Mouse (Mus musculus) ZHBTc4 (cell line): ENCODE data around the gene Cradd.

Experiments
- DNase-seq: peaks from one replicate; pipeline ENCODE4 v3.0.0-alpha.2; 2011; ENCODE audit warnings: low read depth, low spot score

The Cradd gene

DNA sequence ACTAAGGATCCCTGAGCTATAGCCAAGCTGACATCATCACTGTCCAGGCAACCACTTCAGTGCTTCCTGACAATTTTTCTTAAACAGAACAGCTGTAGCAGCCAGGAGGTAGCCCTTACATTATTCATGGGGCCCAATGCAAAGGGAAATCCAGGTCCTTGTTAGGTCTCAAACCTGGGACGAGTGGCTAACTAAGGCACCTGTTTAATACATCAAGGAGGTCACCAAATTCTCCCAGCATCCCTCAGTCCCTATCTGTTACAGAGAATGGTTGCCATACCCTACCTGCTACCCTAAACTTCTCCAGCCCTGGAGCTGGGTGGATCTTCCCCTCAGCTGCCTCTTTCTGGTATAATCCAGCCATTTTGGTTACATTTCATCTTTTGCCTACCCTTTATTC, 10.9 kb upstream of the Cradd start:
- no peak for DNase-seq

DNA sequence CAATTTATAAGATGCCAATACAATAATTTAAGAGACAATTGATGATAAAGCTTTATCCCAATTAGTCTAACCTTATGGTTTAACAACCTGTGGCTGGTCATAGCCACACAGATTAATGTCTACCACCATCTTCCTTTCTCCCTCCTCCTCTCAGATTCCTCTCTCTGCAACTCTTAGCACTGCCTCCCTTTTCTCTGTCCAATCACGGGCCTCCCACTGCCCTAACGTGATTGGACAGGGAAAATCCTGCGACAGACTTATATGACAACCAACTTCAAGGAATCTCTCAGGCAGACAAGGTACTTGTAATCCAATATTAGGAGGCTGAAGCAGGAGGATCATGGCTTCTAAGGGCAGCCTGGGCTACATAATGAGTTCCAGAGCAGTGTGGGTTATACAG, 8.7 kb upstream of the Cradd start:
- peak; percentile 55 for DNase-seq

DNA sequence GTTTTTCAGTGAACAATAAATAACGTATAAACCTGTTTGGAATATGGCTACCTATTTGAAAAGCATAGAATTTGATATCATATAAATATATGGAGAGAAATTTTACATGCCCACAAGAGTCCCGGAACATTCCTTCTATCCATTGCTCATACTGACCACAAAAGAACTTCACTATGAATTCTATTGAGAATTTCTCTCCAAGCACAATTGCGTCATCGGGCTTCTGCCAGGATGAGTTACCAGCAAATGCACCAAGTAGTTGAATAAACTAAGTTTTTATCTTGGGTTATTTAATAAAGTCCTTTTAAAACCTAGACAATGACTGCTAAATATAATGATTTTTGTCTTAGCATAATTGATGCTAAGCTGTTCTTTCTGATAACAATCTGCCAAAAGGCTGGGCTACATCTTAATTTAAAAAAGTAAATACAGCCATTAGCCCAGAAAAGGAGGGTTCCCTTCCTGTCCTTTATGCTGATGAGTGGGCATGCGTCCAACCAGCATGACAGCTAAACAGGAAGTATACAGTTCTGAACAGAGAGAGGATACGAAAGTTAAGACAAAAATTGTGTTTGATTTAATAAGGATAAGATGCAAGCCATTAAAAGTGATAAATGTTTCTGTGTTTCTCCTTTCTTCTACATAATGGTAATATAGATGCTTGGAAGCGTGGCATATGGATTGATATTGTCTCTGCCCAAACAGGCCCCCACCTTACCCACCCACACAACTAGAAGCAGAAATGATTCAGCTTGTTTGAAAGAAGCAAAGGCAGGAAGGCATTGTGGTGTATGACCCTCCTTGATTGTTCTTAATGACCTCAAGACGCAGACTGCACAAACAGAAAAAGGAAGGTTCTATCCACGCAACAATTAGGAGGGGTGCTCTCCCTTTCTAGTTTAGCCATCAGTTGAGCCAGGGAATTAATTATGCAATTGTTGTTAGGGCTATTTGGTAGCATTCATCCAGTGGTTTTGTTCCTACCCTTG, 6.7 kb upstream of the Cradd start:
- no peak for DNase-seq

DNA sequence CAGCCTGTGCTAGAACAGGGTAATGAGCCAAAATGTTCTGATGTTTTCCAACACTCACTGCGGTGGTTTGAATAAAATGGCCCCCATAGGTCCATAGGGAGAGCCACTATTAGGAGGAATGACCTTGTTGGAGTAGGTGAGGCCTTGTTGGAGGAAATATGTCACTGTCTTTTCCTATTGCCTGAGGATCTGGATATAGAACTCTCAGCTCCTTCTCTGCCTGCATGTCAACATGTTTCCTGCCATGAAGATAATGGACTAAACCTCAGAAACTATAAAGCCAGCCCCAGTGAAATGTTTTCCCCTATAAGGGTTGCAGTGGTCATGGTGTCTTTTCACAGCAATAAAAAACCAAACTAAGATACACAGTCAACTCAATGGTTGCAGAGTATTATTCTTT, 6.0 kb upstream of the Cradd start:
- DNase-seq, result no peak

DNA sequence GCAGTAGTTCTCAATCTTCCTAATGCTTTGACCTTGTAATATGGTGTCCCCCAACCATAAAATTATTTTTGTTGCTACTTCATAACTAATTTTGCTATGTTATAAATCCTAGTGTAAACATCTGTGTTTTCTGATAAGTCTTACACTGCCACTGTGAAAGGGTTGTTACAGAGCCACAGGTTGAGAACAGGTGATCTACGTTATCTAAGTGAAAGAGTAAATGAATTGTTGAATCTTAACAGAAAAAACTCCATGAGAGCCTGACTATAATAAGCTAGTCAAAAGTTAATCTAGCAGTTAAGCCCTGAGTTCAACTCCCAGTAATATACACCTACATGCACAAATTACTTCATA, 322 bp upstream of the Cradd start:
- no peak for DNase-seq

DNA sequence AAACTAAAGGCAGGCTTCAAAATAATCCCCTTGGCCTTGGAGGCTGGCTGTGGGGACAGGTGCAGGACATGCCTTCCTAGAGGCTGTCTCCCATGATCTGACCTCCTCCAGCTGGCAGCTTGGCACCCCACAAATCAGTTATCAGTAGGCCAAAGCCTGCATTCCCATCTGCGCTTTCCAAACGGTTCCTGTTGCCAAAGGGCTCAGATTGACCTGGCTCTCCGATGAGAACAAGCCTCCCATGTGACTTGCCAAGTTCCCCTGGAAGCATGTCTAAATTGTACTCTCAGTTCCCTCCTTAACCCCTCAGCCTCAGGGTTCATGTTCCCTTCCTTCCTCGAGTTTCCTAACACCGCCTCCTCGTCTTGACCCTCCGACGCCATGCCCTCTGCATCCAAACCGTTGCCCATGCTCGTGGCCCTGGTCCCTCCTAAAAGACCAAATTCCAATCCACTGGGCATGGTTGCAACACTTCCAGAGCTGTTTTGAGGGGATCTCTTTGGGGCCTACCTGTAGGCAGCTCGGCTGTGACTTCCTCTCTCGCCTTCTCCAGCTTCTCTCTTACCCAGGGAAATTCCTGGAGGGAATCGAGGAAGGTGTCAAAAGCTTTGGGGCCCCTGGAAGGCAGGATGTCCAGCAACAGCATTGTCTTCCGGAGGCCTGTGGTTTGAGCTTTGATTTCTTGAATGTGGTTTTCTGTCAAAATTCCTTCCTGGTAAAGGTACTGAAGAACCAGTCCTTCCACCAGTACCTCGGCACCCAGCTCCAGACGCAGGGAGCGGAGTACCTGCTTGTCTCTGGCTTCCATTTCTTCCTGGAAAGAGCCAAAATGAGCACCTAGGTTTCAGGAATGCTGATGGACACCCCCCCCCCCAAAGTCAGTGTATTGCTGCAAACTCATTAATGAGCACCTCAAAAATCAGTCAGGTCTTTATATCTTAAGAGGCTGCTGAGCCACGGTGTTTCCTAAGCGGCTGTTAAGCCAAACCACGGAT, 1.6 kb downstream of the Cradd start:
- DNase-seq, result peak; percentile 33

DNA sequence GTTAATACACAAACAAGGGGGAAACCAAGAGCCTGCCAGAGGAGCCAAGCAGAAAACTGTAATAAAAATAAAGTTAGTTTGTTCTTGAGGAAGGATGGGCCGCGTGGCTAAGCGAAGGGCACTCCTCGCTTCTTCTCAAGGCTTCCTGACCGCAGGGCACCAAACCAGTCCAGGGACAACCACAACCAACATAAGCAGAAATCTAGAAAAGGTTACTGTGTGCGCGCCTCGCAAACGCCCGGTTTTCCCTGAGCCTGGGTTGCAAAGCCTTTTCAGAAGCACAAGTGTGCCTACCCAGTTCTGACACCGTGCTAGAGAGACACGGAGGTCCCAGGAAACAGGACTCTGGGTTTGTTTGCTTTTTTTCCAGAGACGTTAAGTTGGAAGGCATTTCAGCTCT, 4.9 kb downstream of the Cradd start:
- DNase-seq, result no peak

DNA sequence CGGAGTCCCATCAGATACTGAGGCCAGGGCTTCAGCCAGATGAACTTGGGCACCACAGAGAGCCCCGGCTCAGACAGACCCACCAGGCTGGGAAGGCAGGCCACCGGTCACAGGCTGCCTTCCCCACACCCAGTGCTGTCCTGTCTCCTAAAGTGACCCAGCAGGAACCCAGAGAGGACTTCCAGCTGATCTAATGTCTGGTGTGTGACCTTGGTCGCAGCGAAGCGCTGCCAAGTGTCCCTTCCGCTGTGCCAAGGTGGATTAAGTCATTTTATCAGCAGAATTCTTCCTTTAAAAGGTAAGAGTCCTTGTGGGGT, 5.6 kb downstream of the Cradd start:
- no peak for DNase-seq

DNA sequence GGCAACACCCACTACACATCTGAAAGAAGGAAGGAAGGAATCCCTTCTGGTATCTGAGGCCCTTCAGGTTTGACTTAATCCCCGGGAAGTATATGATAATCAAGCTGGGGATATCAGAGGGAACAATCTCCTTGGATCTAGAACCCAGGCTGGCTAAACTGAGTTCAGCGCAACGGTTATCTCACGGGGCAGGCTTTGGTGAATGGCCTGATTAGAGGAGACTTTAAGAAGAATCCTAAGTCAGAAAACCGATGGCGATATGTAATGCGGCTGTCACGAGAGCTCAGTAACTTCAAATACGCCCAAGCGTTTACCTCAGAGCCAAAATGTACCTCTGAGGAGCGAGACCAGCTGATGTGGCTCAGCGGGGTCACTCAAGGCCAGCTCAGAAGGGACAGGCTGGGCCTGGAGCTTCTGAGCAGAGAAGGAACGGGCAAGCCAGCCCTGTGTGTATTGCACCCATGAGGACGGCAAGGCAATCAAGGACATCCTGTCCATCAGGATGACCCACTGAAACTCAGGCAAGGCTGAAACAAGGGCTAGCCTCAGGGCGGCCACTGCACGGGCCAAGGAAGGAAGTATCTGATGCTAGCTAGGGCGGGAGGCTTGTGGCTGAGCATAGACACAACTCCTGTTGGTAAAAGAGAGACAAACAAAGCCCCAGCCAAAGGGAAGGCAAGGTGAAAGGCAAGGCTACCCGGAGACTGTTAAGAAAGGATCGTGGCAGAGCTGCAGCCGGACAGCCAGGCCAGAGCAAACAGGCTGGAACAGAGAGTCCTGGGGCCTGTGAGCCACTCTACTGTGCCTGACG, 6.1 kb downstream of the Cradd start:
- DNase-seq, result no peak

DNA sequence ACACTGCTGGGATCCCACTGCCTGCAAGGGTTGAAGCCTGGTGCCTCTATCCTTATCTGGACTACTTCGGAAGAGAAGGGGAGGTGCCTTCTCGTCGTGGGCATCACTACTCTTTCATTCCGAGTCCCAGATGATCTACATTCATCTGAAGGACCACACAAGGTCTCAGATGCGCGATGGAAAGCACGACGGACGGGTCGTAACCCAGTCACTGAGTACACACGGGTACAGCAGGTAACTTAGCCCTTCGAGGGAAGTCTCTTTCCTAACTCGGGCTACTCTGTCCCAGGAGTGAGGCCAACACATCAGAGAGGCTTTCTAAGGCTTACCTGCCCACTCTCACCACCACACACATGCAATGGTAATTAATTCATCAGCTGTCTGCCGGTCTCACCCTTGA, 6.8 kb downstream of the Cradd start:
- no peak for DNase-seq

DNA sequence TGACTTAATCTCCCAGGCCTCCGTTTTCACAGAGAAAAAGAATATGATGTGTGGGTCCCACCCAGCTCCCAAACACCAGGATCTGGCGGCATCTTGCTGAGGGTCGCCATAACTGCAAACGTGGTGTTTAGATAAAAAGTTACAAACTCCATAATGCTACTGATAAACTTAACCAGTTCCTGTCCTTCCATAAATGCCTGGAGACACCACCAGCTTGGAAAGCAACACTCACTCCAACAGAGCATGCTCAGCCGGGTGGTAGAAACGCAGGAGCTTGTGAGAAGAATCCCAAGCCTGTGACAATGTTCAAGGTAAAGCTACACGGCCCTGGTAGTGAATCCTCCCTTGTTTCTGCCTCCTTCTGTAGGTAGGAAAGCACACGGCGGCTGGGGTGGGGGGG, 7.3 kb downstream of the Cradd start:
- DNase-seq, result no peak

DNA sequence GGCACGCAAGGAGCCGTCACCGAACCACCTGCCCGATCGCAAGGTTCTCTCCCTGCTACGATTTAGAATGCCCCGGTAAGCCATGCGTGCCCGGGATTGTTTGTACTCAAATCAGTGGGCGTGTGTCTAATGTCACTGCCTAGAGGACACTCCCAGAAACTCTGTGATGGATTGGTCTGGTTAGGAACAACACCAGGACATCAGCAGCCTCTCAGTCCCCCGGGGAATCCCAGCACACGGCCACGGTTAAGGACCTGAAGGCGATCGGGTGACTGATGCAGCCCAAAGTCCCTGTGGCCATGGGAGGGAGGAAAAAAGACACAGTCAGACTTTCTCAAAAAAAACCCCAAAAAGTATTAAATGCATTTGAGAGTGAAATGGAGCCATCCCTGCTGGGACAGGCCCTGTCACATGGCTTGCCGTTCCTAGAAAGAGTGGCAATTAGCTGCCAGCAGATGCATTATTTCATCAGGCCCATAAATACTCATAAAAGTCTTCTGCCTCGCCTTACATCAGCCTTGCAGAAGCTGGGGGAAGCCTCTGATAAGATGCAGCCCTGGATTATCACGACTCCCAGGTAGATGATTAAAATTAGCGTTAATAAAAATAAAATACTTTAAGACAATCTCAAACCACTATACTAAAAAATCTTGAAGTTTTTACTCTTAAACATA, 8.0 kb downstream of the Cradd start:
- DNase-seq, result peak; percentile 69

DNA sequence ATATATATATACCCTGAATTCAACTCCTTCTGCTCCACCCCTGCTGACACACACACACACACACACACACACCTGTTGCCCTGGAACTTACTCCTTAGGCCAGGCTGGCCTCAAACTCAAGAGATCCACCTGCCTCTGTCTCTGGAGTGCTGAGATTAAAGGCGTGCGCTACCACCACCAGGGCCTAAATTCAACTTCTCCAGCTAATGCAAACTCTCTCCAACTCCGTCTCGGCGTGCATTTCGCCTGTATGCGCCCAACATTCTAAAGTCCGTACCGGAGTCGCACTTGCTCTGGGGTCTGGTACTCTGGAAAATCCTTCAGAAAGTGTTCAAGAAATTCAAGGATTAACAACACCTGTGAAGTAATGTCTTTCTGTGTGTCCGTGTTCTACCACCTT, 8.6 kb downstream of the Cradd start:
- DNase-seq, result no peak

DNA sequence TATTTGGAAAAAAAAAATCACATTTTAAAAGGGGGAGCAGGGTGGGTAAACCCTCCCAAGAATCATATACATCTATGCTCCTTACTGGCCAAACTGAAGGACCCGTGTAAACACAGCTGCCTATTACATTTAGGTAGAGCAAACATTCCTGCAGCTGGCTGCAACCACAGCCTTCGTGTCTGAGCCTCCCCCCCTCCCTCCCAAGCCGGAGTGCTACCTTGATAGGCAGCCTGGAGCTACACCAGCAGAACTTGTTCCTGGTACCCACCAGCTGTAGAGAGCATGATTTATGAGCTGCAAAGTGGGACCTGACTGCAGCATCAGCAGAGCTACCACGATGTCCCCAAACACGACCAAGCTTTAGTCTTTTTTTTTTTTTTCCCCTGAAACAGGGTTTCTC, 9.9 kb downstream of the Cradd start:
- DNase-seq, result no peak

DNA sequence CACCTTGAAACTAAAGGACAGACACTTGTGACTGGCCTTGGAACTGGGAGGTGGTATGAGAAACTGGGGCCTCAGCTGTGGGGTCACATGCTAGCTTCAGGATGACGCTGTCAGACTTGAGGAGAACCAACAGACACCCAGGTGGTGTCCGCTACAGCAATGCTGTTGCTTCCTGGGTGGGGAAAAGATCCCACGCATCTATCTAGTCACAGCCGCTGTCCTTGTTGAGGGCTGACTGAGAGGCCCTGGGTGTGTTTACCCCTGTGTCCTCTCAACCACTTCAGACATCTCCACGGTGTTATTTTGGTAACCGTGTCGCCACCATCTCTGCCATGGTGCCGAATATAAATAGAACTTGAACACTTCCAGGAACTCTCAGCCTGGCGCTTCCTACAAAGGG, 10.4 kb downstream of the Cradd start:
- DNase-seq, result peak; percentile 45

DNA sequence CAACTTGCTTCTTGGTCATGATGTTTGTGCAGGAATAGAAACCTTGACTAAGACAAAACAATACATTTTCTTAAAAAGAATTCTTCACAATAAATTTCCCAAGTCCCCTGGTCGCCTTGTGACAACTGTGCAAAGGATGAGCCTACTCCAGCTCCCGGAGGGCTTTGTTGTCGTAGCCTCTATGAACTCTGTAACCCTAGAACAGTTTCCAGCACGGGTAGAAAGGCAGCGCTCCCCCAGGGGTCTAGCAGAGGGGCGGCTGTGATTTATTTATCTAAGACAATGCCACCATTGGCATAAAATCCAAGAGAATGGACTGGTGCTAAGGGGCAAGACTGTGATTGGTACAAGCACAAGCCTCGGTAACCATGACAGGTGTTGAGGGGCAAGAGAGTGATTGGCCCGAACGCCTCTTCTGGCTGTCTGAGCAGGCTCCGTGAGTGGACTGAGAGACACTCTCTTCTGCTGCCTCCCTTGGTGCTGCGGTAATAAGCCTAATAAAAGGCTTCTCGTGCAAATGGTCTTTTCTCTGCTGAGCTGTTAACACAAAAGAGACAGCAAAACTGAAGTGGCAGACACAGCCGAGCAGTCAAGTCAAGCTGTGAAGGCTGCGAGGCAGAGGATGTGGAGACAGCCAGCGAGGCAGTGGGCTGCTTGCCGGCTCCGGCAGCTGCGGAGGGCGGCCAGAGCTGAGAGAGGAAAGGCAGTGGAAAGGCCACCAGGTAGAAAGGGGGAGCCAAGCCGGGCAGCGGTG, 13.1 kb downstream of the Cradd start:
- DNase-seq, result peak; percentile 74

DNA sequence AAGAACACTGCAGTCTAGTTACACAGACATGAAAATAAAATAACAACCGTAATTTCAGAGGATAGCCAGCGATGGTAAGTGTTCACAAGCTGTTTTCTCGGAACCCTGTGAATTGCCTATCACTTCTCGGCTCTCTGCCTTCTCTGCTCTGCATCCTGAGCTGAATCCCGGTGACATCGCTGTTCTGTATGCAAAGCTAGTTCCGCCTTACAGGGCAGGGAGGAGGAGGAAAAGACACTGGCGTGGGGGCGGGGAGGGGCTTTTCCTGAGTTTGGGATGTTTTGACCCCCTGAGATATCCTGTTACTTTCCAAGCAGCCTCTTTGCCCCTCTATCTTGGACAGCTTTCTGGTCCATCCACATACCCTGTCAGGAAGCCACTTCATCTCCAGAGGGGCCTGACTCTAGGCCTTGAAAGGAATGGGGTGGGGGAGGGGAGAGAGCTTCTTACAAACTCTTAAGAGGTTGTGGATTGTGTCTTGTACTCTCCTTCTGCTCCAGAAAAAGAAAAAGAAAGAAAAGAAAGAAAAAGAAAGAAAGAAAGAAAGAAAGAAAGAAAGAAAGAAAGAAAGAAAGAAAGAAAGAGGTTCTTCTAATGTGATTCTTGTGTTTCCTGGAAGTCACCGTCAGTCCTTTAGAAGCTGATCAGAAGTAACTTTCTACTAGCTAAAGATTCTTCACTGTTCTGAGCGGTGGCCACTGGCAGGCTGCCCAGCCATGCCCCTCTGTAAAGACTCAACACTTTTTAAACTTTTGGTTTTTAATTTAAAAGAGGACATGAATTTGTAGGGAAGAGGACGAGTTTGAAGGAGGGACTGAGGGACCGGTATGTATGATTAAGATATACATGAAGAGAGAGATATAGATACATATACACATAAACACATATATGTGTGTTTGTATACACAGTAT, 14.3 kb downstream of the Cradd start:
- peak; percentile 56 for DNase-seq

DNA sequence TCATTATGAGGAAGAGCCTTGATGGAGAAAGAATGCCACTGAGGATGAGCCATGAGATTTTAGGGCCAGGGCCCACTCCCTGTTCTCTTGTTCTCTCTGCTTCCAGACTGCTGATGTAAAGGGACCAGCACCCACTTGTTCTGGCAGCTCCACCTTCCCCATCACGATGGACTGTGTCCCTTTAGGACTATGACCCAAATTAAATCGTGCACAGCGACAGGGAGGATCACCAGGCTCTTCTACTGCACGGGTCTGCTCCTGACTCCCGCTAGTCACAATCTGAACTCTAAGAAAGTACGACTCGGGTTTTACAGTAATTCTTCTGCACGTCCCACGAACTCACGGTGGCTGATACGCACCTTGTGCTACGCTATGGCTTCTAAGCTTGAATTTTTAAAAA, 14.9 kb downstream of the Cradd start:
- no peak for DNase-seq

DNA sequence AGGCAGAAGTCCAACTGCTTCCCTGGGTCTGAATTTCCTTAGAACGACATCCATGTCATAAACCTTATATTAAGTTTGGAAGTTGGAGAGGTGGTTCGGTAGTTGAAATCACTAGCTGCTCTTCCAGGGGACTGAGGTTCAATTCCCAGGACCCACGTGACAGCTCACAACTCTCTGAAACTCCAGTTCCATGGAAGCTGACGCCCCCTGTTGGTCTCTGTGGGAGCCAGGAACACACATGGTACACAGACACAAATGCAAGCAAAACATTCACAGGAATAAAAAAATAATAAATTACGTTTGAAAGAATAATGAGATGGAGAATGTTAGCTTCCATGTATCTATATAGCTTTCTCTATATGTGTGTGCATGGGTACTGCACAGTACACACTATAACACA, 16.0 kb downstream of the Cradd start:
- DNase-seq, result peak; percentile 84
